ENCODE assay signal across 8 mouse cellular contexts in genomic region chr1:46852216-46852599, GRCm38 (mm10). TPM values are rescaled to one million over a fixed set of nuclear protein-coding genes. Genes with fewer than 3 reads are reported as not detected.
A peak's percentile ranks its signal among the peaks of the same experiment; 100 is the strongest.
DNase-seq lines count a peak whose midpoint lies in the region; ATAC-seq and TF ChIP-seq lines count a peak whose summit lies in the region.

No protein-coding gene starts in this region.

- TF ChIP-seq CTCF in bone marrow macrophage, adult 2 months (IDR thresholded peaks at IDR 0.05; ENCODE audit: low read depth, low read length) = no peak

- peaks cover 22% of the 10 kb centered on the region; the same call in 1 of the 2 replicates for H3K4me1 ChIP-seq in kidney, embryonic 15.5 days
- H3K4me1 ChIP-seq in bone marrow macrophage, adult 2 months (ENCODE audit: control insufficient read depth, insufficient read depth, low read length) = peaks cover 13% of the 10 kb centered on the region
- peaks cover 32% of the 10 kb centered on the region for H3K4me1 ChIP-seq in hindbrain, embryonic 13.5 days (replicated peaks)
- H3K4me1 ChIP-seq in midbrain, embryonic 13.5 days (replicated peaks) = peaks cover 32% of the 10 kb centered on the region

- peak overlapping the region; percentile 67 for H3K4me2 ChIP-seq in kidney, embryonic 15.5 days
- peak overlapping the region; percentile 76 for H3K4me2 ChIP-seq in hindbrain, embryonic 13.5 days
- H3K4me2 ChIP-seq in midbrain, embryonic 13.5 days (replicated peaks) = peak overlapping the region; percentile 67

- H3K9ac ChIP-seq in kidney, embryonic 15.5 days = peak overlapping the region; percentile 99
- H3K9ac ChIP-seq in hindbrain, embryonic 13.5 days = peak overlapping the region; percentile 99
- H3K9ac ChIP-seq in midbrain, embryonic 13.5 days (replicated peaks) = peak overlapping the region; percentile 99

- H3K27me3 ChIP-seq in kidney, embryonic 15.5 days = no peaks in the 10 kb centered on the region
- H3K27me3 ChIP-seq in hindbrain, embryonic 13.5 days = no peaks in the 10 kb centered on the region
- H3K27me3 ChIP-seq in midbrain, embryonic 13.5 days = no peaks in the 10 kb centered on the region

- TF ChIP-seq POLR2A in bone marrow macrophage, adult 2 months (IDR thresholded peaks at IDR 0.05; ENCODE audit: borderline replicate concordance, low read depth, low read length) = no peak

- no peaks in the 10 kb centered on the region for H3K9me3 ChIP-seq in kidney, embryonic 15.5 days (replicated peaks)
- no peaks in the 10 kb centered on the region for H3K9me3 ChIP-seq in hindbrain, embryonic 13.5 days
- H3K9me3 ChIP-seq in midbrain, embryonic 13.5 days = no peaks in the 10 kb centered on the region

- peak overlapping the region; percentile 98 for H3K27ac ChIP-seq in kidney, embryonic 15.5 days
- peak overlapping the region; percentile 99 for H3K27ac ChIP-seq in bone marrow macrophage, adult 2 months (ENCODE audit: insufficient read depth, low read depth, low read length)
- H3K27ac ChIP-seq in hindbrain, embryonic 13.5 days = peak overlapping the region; percentile 100
- peak overlapping the region; percentile 99 for H3K27ac ChIP-seq in midbrain, embryonic 13.5 days

- 0% methylated on average over 4 of the region's 4 CpGs for WGBS in kidney, embryonic 15.5 days
- 1% methylated on average over 4 of the region's 4 CpGs for WGBS in hindbrain, embryonic 13.5 days
- WGBS in midbrain, embryonic 13.5 days = 2% methylated on average over 4 of the region's 4 CpGs

- no peak for DNase-seq in kidney, adult 18-20 months
- no peak for DNase-seq in MN1 (ENCODE audit: low spot score)
- no peak for DNase-seq in gastrocnemius, adult 18-20 months (ENCODE audit: low spot score)
- no peak for DNase-seq in ovary, adult 18-20 months (ENCODE audit: low spot score)

- peak overlapping the region; percentile 81 for H3K4me3 ChIP-seq in kidney, embryonic 15.5 days (replicated peaks)
- H3K4me3 ChIP-seq in bone marrow macrophage, adult 2 months (ENCODE audit: insufficient read depth, low read length) = peak overlapping the region; percentile 68
- peak overlapping the region; percentile 89 for H3K4me3 ChIP-seq in hindbrain, embryonic 13.5 days
- peak overlapping the region; percentile 91 for H3K4me3 ChIP-seq in midbrain, embryonic 13.5 days (replicated peaks)

- no peak for ATAC-seq in kidney, embryonic 15.5 days (replicated peaks; ENCODE audit: low FRiP score)
- no peak for ATAC-seq in hindbrain, embryonic 13.5 days (ENCODE audit: low FRiP score)
- no peak for ATAC-seq in midbrain, embryonic 13.5 days

- H3K36me3 ChIP-seq in kidney, embryonic 15.5 days = no peaks in the 10 kb centered on the region
- H3K36me3 ChIP-seq in hindbrain, embryonic 13.5 days = no peaks in the 10 kb centered on the region
- no peaks in the 10 kb centered on the region for H3K36me3 ChIP-seq in midbrain, embryonic 13.5 days

RNA-seq across cellular contexts. Expression of gene Slc39a10, which starts 40.4 kb away (rescaled TPM):
- polyA plus RNA-seq in kidney, embryonic 15.5 days (2015; fragmentation: Nextera tagmentation; extraction: Ambion mirVana) = 41.9 and 45.1 TPM in 2 replicates
- polyA plus RNA-seq in bone marrow macrophage, adult 2 months (2012; ENCODE audit: insufficient read depth, insufficient read length, missing spikeins) = 13.8 and 15.4 TPM in 2 replicates
- 61.0 and 69.1 TPM in 2 replicates for polyA plus RNA-seq in hindbrain, embryonic 13.5 days (2015; fragmentation: Nextera tagmentation; extraction: Ambion mirVana)
- 66.1 and 73.8 TPM in 2 replicates for polyA plus RNA-seq in midbrain, embryonic 13.5 days (2015; fragmentation: Nextera tagmentation; extraction: Ambion mirVana)
- total RNA-seq in gastrocnemius, adult 18-20 months (2021) = 1 to 10 TPM; 4.0 to 5.3 TPM
